Mouse (Mus musculus) neural tube, embryonic 12.5 days (tissue): ENCODE measurements around the gene Mogat1. TPM values are rescaled to one million over a fixed set of nuclear protein-coding genes. Genes with fewer than 3 reads are reported as not detected.
"Not testable (repeated sequence)": the region's sequence is repeated elsewhere in the genome, so short reads cannot be mapped to it uniquely, and the experiment has no call there.

Source experiments
- ATAC-seq: fragments of 200-750 bp; cut with Nextera tagmentation; 2 replicates; pipeline ENCODE4 v1.8.0; 2017; ENCODE audit warnings: low read depth, mild to moderate bottlenecking, moderate TSS enrichment, moderate library complexity; ENCODE audit not compliant: low FRiP score
- H3K27ac ChIP-seq: fragments of 300-500 bp; sonication (generic); 2 replicates; pipeline ENCODE4 v1.5.1; 2016
- H3K27me3 ChIP-seq: fragments of 300-500 bp; sonication (generic); replicated peaks from 2 replicates; pipeline ENCODE4 v1.6.1; 2016; ENCODE audit warnings: mild to moderate bottlenecking
- H3K36me3 ChIP-seq: fragments of 300-500 bp; sonication (generic); 2 replicates; pipeline ENCODE4 v1.6.1; 2016; ENCODE audit warnings: mild to moderate bottlenecking
- H3K4me1 ChIP-seq: fragments of 300-500 bp; sonication (generic); 2 replicates; pipeline ENCODE4 v1.6.1; 2016
- H3K4me2 ChIP-seq: fragments of 300-500 bp; sonication (generic); replicated peaks from 2 replicates; pipeline ENCODE4 v1.6.1; 2016; ENCODE audit warnings: mild to moderate bottlenecking
- H3K4me3 ChIP-seq: fragments of 300-500 bp; sonication (generic); 2 replicates; pipeline ENCODE4 v1.5.1; 2016
- H3K9ac ChIP-seq: fragments of 300-500 bp; sonication (generic); 2 replicates; pipeline ENCODE4 v1.6.1; 2016; ENCODE audit warnings: mild to moderate bottlenecking
- H3K9me3 ChIP-seq: fragments of 300-500 bp; sonication (generic); 2 replicates; pipeline ENCODE4 v1.6.1; 2016; ENCODE audit warnings: mild to moderate bottlenecking
- WGBS: fragments of 180-500 bp; shearing (Covaris S2); methylation state at CpG from one replicate; pipeline ENCODE4 v1.1.7; 2016; 5-methylcytosine and 5-hydroxymethylcytosine counted together
- polyA plus RNA-seq: library from polyadenylated mRNA; unstranded; fragments of >200 nt; fragmentation: Nextera tagmentation; extraction: Ambion mirVana; gene quantifications from 2 replicates; pipeline ENCODE4 v1.2.1, GENCODE M21; 2016

Gene Mogat1
- polyA plus RNA-seq, 1 experiment from 2014 or later, result 0.37 TPM

DNA sequence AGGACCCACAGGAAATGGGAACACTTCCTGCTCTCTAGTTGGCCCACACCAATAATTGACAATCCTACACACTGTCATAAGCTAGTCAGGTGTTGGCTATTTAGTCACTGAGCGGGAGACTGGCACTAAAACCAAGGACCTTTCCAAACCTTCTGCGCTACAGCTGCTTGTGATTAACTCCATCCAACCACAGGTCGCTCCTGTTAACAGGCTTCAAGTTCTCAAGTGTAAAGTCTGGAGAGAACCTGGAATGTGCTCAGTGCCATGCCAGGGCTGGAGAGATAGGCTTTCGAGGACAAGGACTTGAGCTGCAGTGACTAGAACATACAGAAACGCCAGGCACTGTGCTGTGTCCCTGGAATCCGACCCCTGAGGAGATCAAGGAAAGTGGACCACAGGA lies 28.4 kb downstream of the Mogat1 start:
- no peaks in the 10 kb centered on the region for H3K36me3 ChIP-seq
- H3K27ac ChIP-seq, result no peak overlapping the region
- H3K4me3 ChIP-seq, result no peak overlapping the region
- no peak for ATAC-seq
- H3K27me3 ChIP-seq, result no peaks in the 10 kb centered on the region
- no peaks in the 10 kb centered on the region for H3K9me3 ChIP-seq
- H3K9ac ChIP-seq, result no peak overlapping the region
- H3K4me1 ChIP-seq, result 0 out of 2 replicates have a peak, but pooled peaks cover 4% of the 10 kb centered on the region
- H3K4me2 ChIP-seq, result no peak overlapping the region
- WGBS, result 70% methylated on average over 6 of the region's 6 CpGs

DNA sequence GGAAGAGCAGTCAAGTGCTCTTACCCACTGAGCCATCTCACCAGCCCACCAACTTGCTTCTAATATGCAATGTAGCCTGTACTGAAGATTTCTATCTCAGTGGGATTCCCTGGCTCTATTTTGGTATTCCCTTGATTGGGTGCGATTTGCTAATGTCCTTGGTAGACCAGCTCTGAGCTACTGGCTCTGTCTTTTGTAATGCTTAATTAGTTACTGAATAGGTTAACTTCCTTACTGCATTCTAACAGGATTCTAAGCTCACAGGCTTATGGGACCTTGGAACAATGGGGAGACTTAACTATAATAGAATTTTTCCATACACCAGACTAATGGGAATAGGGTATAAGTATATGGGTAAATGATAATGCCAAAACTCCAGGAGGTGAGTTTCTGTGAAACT lies 32.8 kb downstream of the Mogat1 start:
- not testable (repeated sequence) for ATAC-seq, H3K4me1 ChIP-seq, H3K4me3 ChIP-seq, H3K9me3 ChIP-seq, H3K36me3 ChIP-seq, H3K27me3 ChIP-seq, H3K9ac ChIP-seq, H3K4me2 ChIP-seq, H3K27ac ChIP-seq
- 71% methylated on average over 1 of the region's 1 CpGs for WGBS

DNA sequence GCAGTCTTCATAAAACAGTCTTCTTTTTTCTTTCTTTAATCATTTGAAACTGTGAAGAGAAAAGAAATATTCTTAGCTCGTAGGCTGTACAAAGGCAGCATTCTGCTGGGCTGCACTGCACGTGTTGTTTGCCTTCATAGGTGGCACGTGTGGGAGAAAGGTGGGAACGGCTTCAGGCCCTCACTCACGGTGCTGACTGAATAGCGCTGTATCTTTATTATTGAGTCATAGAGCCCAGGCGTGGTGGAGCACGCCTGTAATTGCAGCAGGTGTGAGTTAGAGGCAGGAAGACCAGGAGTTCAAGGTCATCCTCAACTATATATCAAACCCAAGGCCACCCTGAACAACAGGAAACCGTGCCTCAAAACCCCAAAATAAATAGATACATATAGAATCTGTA lies 35.5 kb downstream of the Mogat1 start:
- no peak for ATAC-seq
- no peak overlapping the region for H3K4me3 ChIP-seq
- WGBS, result 86% methylated on average over 9 of the region's 9 CpGs
- no peaks in the 10 kb centered on the region for H3K36me3 ChIP-seq
- no peak overlapping the region for H3K27ac ChIP-seq
- H3K4me2 ChIP-seq, result no peak overlapping the region
- H3K9ac ChIP-seq, result no peak overlapping the region
- H3K27me3 ChIP-seq, result no peaks in the 10 kb centered on the region
- no peaks in the 10 kb centered on the region for H3K9me3 ChIP-seq
- H3K4me1 ChIP-seq, result no peaks in the 10 kb centered on the region

DNA sequence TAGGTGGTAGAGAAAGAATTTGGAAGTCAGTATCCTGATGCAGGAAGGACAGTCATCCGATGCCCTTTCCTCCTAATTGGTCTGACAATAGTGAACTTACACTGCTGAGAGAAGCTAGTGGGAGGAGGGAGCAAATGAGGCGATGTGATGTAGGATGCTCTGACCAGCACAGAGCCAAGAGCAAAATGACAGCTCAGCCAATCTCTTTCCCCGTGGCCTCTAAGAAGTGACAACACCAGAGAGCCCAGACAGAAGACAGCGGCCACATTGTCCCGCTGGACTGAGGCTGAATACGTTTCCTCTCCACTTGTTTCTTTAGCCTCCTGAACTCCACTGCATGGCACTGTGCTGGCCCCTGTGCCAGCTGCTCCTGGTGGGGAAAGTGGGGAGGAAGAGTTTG lies 38.2 kb downstream of the Mogat1 start:
- Histone ChIP-seq H3K36me3 (no peaks in the 10 kb centered on the region), H3K27ac (no peak overlapping the region), H3K4me1 (no peaks in the 10 kb centered on the region), H3K9me3 (no peaks in the 10 kb centered on the region), H3K9ac (no peak overlapping the region), H3K4me2 (no peak overlapping the region), H3K27me3 (no peaks in the 10 kb centered on the region), H3K4me3 (no peak overlapping the region)
- no peak for ATAC-seq
- 56% methylated on average over 6 of the region's 6 CpGs for WGBS

DNA sequence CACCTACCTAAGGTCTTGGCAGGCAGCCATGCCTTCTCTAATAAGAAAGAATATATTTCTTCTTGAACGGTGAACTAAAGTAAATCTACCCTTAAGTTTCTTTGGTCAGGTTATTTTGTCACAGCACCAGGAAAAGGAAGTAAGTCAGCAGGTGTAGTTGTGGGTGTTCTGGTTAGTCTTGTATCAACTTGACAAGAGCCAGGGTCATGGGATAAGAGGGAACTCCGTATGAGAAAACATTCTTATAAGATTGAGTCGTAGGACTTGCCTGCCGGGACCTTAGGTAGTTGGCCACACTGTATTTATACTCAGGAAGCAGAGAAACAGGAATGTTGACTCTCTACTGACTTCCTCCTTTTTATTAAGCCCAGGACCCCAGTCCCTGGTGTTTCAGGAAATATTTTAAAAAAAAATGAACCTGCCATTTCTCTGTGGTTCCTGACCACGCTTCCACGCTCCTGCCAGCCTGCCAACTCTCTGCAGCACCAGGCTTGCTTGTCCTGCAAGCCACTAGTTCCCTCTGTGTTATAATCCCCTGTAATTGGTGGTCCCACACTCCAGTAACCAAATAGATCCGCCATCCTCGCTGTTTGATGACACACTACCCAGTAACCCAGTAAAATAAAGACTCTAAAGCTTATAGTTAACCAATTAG lies 43.3 kb downstream of the Mogat1 start:
- ATAC-seq, result no peak
- Histone ChIP-seq H3K27ac (no peak overlapping the region), H3K9ac (no peak overlapping the region), H3K36me3 (no peaks in the 10 kb centered on the region), H3K4me1 (no peaks in the 10 kb centered on the region), H3K4me2 (no peak overlapping the region), H3K9me3 (no peaks in the 10 kb centered on the region), H3K27me3 (no peaks in the 10 kb centered on the region), H3K4me3 (no peak overlapping the region)
- 85% methylated on average over 8 of the region's 8 CpGs for WGBS

DNA sequence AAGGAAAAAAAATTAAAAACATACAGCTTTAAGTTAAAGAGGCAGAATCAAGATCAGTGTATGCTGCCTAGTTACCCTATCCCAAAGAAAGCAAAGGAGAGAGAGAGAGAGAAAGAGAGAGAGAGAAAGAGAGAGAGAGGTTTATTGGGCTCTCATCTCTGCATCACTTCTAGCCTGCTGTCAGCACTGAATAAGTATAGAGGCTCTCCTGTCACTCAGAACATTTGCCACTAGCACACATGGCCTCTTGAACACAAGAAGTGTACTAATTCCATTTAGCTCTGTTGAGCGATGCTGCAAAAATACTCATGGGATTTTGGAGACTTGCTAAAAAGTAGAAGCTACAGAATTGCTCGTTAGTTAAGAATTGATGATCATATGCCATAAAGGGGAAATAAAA lies 56.2 kb downstream of the Mogat1 start:
- Histone ChIP-seq H3K9me3 (0 out of 2 replicates have a peak, but pooled peaks cover 3% of the 10 kb centered on the region), H3K27me3 (no peaks in the 10 kb centered on the region), H3K27ac (no peak overlapping the region), H3K4me1 (no peaks in the 10 kb centered on the region), H3K9ac (no peak overlapping the region), H3K36me3 (no peaks in the 10 kb centered on the region), H3K4me2 (no peak overlapping the region), H3K4me3 (no peak overlapping the region)
- WGBS, result 76% methylated on average over 2 of the region's 2 CpGs
- no peak for ATAC-seq

DNA sequence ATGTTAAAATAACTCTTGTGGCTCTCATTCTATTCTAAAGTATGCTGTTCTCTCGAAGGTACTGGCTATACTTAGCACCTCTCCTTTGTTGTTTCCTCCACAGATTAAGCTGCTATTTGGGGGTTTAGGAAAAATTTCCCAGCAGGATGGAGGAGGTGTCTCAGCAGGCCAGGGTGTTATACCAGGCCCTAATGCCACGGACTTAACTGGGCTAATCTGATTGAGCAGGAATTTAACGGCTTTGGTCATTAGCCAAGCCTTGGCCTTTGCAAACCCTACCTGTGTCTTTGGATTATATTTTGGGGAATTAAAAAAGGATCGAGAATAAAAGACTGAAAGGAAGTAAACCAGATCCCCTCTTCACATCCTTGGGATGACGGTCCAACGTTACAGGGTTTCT lies 56.6 kb downstream of the Mogat1 start:
- Histone ChIP-seq H3K4me1 (no peaks in the 10 kb centered on the region), H3K9ac (no peak overlapping the region), H3K36me3 (no peaks in the 10 kb centered on the region), H3K4me2 (no peak overlapping the region), H3K4me3 (no peak overlapping the region), H3K27ac (no peak overlapping the region), H3K27me3 (no peaks in the 10 kb centered on the region), H3K9me3 (0 out of 2 replicates have a peak, but pooled peaks cover 3% of the 10 kb centered on the region)
- ATAC-seq, result no peak
- 40% methylated on average over 6 of the region's 6 CpGs for WGBS

DNA sequence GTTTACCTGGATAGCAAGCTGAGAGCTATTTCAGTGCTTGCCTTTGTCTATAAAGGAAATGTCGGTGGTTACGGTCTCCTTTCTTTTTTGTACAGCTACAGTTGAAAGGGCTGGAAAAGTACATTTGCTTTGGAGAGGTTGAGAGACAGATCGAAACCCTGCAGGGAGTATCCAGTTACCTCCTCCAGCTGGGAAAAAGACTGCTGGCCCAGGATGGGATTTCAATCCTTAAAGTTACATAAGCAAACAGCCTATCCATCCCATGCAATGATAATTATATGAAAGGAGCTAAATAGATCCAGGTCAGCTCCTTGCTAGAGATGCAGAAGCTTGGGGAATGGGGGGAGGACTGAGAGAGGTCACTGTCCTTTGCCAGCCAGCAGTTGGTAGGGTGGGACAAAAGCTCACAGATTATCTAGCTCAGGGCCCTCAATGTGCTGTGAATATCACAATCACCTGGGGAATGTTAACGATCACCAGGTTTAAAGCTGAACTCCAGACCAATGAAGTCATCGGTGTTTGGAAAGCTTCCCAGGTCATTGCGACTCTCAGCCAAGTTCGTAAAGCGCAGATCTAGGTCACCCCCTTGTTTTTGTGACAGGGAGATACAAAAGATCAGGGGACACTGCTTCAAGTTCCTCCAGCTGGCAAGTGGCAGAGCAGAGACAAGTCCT lies 57.2 kb downstream of the Mogat1 start:
- WGBS, result 41% methylated on average over 8 of the region's 8 CpGs
- ATAC-seq, result no peak
- Histone ChIP-seq H3K4me1 (no peaks in the 10 kb centered on the region), H3K27ac (no peak overlapping the region), H3K27me3 (no peaks in the 10 kb centered on the region), H3K9ac (no peak overlapping the region), H3K4me3 (no peak overlapping the region), H3K9me3 (0 out of 2 replicates have a peak, but pooled peaks cover 3% of the 10 kb centered on the region), H3K4me2 (no peak overlapping the region), H3K36me3 (no peaks in the 10 kb centered on the region)

DNA sequence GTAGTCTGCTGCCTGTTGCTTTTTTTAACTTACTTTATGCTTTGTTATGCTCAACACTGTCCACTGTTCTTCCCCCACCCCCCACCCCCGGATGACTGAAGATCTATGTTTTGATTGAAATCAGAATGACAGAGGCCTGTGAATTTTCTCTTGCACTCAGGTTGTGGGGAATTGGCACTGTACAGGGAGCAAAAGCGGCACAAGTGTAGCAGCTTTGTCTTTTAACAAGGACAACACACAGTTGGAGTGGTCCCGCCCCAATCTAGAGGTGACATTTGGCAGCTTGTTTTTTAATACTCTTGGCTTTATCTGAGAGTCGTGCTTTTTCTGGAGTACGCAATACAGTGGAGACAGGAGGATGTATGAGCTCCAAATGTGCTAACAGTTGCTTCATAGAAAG lies 58.8 kb downstream of the Mogat1 start:
- Histone ChIP-seq H3K27me3 (no peaks in the 10 kb centered on the region), H3K9me3 (0 out of 2 replicates have a peak, but pooled peaks cover 3% of the 10 kb centered on the region), H3K4me1 (no peaks in the 10 kb centered on the region), H3K4me3 (no peak overlapping the region), H3K36me3 (no peaks in the 10 kb centered on the region), H3K9ac (no peak overlapping the region), H3K27ac (no peak overlapping the region), H3K4me2 (no peak overlapping the region)
- ATAC-seq, result no peak
- 85% methylated on average over 5 of the region's 5 CpGs for WGBS

DNA sequence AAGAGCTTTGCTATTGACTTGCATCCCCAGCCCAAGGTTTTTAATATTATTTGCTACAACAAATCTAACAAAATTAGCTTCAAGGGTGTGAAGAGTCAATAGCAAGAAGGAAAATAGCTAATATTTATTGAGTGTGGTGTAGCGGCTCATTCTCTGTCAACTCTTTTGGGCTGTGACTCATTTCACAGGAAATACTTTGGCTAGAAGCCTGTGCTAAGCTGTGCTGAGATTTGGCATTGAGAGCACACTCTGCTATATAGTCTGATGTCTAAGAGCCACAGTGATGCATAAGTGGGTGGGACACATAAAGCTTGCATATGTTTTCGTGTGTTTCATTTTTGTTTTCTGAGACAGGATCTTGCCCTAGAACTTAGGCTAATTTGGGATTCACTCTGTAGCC lies 74.3 kb downstream of the Mogat1 start:
- Histone ChIP-seq H3K27ac (no peak overlapping the region), H3K36me3 (no peaks in the 10 kb centered on the region), H3K9ac (no peak overlapping the region), H3K4me1 (no peaks in the 10 kb centered on the region), H3K9me3 (no peaks in the 10 kb centered on the region), H3K4me2 (no peak overlapping the region), H3K4me3 (no peak overlapping the region), H3K27me3 (no peaks in the 10 kb centered on the region)
- no peak for ATAC-seq
- WGBS, result 88% methylated on average over 2 of the region's 2 CpGs

DNA sequence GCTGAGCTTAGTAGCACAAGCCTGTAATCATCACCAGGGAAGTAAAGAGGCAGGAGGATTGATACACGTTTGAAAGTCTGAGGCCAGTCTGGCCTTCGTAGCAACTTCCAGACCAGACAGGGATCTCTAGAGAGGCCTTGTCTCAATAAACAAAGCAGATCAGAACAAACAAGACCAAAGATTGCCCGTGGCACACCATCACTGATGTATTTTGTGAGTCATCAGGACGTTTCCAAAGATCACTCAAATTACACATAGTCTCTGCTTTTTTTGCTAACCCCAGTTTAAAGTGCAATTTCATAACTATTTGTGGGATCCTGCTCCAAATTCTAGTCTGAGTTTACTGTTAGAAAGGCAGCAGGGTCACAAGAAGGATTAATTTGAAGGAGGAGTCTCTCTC lies 76.2 kb downstream of the Mogat1 start:
- no peaks in the 10 kb centered on the region for H3K27me3 ChIP-seq
- no peak overlapping the region for H3K4me3 ChIP-seq
- 56% methylated on average over 4 of the region's 4 CpGs for WGBS
- H3K4me1 ChIP-seq, result no peaks in the 10 kb centered on the region
- no peak for ATAC-seq
- no peak overlapping the region for H3K27ac ChIP-seq
- H3K36me3 ChIP-seq, result no peaks in the 10 kb centered on the region
- H3K9ac ChIP-seq, result no peak overlapping the region
- no peak overlapping the region for H3K4me2 ChIP-seq
- H3K9me3 ChIP-seq, result no peaks in the 10 kb centered on the region
